Mouse (Mus musculus) large intestine, adult 2 months (tissue): Measurements from ENCODE around the gene Rps16. TPM values are rescaled to one million over a fixed set of nuclear protein-coding genes. Genes with fewer than 3 reads are reported as not detected.

ENCODE experiments used
- DNase-seq: peaks from one replicate; pipeline ENCODE4 v3.0.0-alpha.2; 2012; ENCODE audit warnings: low read depth, low spot score
- WGBS: fragments of 180-500 bp; shearing (Covaris S2); methylation state at CpG from one replicate; pipeline ENCODE4 v1.1.7; 2018; 5-methylcytosine and 5-hydroxymethylcytosine counted together
- polyA plus RNA-seq: library from polyadenylated mRNA; depleted of rRNA; stranded (reverse); fragments of >200 nt; gene quantifications from 2 replicates; pipeline ENCODE4 v1.2.3, GENCODE M21; 2012; rRNA removed

Gene Rps16
- 1,007 and 1,073 TPM in 2 replicates for polyA plus RNA-seq

DNA sequence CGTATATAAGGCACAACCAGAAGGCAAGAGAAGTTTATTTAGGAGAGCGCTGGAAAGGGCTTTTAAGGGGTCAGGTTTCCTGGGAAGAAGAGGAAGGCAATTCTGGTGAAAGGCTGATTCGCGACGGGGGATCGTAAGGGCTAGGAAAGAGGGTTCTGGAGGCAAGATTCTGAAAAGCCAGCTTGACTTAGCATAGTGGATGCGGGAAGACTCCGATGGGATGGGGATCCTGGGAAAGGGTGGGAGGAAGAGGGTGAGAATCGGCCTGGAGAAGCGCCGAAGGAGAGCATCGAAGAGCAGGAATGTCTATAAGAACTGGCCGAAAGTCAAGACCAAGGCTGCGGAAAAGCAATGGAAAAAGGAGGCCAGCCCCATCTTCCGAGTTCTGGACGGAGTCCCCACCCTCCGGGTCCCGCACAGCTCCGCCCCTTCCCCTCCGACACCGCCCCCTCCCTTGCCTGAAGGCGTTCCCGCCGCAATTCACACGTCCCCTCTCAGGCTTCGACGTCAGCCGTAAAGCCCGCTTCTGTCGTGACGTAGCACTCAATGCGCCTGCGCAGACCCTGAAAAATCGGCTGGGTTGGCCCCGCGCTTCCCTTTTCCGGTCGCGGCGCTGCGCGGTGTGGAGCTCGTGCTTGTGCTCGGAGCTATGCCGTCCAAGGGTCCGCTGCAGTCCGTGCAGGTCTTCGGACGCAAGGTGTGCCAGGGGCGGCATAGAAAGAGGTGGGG, at the start of gene Rps16:
Gene Rps16 (plus strand): TSS at position 498 of the 729 bp plus-strand sequence.
- peak; percentile 89 for DNase-seq
- WGBS = under 1% methylated on average over 49 of the region's 50 CpGs

DNA sequence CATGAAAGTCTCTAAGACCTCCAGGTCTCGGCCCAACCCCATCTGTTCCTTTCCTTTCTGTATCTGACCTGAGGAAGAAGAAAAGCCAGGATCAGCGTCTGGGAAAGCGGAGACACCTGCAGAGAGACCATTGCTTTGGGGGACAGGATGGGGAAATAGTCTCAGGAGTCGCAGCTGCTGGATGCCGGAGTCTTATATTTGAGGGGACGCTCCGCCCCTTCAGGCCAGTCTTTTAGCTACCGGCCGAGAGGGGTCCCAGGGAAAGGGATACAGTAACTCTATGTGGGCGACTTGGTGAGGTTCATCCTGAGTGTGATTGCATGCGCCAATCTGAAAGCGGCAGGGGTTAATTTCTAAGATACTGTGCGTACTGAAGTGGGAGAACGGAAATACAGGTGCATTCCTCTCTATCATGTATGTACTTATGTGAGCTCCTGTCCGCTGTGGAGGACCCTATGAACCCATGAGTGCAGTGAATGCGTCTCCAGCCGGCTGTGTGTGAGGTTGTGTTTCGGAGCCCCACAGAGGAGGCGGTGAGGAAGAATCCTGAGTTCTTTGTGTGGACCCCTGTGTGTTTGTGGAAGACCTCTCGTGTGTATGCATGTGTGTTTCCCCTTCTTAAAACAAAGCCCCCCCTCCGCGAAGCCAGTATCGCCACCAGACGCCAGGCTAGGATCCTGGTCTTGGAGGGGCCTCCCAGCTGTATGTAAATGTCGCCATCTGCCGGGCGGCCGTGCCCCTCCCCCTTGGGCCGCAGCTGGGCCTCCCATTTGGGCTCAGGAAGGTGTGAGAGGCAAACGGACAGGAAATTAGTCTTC, 48.6 kb upstream of the Rps16 start, which contains the start of gene Dll3:
Gene Dll3 (minus strand): TSS at position 623 of the 818 bp plus-strand sequence.
- WGBS = 4% methylated on average over 30 of the region's 30 CpGs
- no peak for DNase-seq

DNA sequence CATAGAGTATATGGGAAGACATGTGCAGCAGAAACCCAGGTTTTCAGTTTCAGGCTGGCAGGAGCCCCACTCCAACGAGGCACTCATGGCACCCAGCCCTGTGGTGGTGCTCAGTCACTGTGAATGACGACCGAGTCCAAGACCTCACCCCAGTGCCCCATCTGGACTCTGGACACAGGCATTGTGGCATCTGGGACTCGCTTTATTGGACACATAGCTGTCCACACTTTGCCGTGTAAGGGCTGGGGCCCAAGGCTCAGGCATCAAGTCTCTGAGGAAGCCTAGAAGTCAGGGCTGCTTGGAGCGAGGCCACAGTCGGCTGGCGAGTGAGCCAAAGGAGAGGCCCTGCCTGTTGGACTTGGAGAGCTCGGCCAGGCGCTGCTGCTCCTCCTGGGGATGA, 44.8 kb upstream of the Rps16 start:
- WGBS = 90% methylated on average over 10 of the region's 10 CpGs
- no peak for DNase-seq

DNA sequence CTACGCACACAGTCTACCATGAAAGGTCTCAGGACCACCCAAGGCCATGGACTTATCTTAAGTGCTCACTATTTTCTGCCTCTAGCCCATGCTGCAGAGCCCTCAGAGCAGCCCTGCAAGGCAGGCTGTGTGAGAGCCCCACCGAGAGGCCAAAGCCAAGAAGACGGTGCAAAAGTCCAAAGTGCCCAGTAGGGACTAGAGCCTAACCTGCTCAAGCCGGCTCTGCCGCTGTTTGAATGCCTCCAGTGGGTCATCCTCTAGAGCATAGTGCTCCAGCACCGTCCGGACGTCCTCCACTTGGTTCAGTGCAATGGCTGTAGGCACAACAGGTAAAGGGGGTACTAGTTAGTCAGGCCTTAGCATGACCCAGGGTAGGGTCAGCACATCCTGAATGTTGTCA, 44.2 kb upstream of the Rps16 start:
- 92% methylated on average over 8 of the region's 8 CpGs for WGBS

DNA sequence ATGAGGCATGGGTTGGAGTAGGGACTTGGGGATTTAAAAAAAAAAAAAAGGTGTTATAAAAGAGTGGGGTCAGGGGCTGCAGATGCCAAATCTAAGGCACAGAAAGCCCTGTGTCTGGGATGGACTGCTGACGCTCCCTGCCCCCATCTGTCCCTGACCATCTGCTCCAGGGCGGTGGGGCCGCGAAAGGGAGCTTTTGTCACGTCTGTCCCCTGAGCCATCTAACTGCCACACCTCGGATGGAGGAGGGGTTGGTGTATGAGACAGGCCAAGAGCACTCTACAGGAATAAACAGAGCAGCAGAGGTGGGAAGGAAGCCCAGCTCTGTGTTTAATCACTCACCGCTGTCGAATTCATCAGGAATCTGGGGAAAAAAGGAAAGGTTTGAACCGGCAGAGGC, 40.7 kb upstream of the Rps16 start:
- WGBS = 69% methylated on average over 9 of the region's 9 CpGs

More for the DNA sequence above, 44.2 kb upstream of the Rps16 start:
- DNase-seq = no peak

DNA sequence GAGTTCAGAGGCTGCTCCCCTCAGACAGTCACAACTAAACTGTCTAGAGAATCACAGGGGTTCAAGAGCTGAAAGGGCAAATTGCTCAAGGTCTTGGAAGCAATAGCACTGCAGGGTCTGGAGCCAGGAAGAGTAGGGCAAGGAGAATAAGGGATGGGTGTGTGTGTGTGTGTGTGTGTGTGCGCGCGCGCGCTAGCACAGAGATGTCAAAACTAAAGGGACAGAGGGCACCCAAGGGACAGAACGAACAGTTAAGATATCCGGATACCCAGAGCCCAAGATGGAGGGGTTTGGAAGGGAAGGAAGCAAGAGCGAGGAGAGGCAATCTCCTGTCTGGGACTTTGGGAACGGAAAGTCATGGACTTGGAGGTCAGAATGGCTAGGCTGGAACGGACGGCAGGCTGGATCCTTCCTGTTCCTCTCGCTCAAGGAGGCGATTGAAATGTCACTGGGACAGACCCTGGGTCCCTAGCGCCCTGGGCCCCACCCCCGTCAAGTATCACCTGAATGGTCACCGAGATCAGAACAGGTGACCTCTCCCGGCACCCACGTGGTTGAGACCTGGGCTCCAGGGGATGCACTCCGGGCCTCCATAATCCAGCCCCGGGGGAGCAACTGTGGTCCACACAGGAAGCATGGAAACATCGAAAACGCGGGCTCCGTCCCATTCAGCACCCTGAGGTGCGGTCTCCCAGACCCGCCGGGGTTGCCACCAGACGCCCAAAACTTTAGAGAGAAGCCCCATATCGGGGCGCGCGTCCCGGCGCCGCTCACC, 39.1 kb upstream of the Rps16 start:
- DNase-seq = no peak
- WGBS = 3% methylated on average over 35 of the region's 35 CpGs

More for the DNA sequence above, 40.7 kb upstream of the Rps16 start:
- no peak for DNase-seq

DNA sequence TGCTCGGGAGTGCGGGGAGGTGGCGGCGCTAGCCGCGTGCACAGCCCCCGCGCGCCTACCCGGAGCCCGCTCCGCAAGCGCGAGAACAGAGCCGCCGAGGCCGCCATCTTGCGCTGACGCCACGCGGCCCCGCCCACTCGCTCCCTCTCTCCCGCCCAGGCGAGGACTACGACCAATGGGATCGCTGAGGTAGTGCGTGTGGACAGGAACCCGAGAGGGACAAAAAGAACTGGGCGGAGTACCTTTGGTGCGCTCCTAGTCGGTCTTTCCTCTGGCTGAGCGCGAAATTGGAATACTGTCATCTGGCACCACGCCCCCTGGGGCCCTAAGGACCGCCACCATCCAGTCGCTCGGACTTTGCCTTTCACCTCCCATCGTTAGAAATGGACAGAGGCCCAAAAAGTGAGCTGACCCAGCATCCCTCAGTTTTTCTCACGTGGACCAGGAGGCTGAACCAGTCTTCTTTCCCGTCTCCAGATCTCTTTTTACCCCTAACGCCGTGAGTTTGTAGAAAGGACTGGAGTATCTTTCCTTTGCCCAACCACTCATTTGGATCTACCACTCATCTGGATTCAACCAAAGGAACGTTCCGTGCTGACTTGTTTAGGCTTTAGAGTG, 38.4 kb upstream of the Rps16 start, which contains the start of gene Timm50:
Gene Timm50 (minus strand): TSS at position 147 of the 618 bp plus-strand sequence.
- under 1% methylated on average over 45 of the region's 45 CpGs for WGBS
- DNase-seq = peak; percentile 90

DNA sequence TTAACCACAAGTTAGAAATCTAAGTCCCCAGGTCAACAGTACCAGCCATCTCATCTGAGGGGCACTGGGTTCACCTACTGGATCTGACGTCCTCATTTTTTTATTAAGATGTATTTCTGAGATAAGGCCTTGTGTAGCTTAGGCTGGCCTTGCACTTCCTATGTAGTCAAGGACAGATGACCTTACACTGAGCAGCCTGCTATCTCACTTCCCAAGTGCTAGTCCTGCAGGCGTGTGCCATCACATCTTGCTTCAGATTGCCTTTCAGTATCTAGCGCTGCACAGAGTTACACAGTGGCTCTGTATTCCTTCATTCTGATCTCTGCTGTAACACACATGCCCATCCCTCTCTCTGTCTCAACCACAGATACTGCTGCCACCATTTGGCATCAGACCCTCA, 32.4 kb upstream of the Rps16 start:
- WGBS = 86% methylated on average over 3 of the region's 3 CpGs
- DNase-seq = no peak

DNA sequence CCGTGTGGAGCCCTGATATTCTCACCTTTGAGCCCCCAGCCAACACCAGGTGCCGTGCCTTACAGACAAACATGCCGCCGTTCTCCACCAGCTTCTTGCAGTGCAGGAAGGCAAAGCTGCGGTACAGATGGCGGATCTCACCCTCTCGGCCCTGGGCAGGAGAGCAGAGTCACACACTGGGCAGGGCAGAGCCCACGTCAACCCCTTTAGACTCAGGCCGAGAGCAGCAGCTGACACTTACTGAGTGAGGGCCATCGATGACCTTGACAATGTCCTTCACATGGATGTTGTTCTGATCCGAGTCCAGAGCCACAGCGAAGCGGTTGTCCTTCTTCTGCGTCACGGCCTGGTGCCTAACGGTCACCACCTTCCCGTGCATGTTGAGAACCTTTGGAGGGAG, 31.7 kb upstream of the Rps16 start:
- no peak for DNase-seq
- 92% methylated on average over 17 of the region's 17 CpGs for WGBS

DNA sequence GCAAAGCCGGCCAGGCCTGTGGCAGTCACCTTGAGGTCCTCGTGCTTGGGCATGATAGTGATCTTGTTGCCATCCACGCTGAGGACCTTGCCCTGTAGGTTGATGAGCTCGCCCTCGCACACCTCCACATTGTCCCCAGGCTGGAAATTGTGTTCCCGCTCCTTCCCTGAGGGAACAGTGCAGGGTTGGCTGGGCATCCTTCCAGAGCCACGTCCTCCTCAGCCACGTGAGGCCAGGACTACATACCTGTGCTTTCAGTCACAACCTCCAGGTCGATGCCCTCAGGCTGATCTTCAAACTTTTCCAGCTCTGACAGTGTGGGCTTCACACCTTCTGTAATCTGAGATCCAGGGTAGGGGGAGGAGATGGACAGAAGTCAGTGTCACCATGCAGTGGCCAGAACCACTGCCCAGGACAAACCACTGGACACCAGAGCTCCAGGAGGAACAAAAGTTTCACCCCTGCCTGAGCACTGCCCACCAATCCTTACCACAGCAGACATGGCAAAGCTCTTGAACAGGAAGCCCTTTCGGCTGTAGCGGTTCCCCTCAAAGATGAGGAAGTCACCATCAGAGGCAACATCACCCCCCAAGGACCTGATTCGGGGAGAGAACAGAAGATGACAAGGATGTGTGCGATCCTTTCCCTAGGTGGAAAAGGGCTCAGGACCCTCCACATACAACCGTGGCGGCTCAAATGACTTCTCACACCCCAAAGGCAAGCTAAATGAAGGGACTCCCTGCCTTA, 28.3 kb upstream of the Rps16 start:
- 89% methylated on average over 15 of the region's 15 CpGs for WGBS
- no peak for DNase-seq

DNA sequence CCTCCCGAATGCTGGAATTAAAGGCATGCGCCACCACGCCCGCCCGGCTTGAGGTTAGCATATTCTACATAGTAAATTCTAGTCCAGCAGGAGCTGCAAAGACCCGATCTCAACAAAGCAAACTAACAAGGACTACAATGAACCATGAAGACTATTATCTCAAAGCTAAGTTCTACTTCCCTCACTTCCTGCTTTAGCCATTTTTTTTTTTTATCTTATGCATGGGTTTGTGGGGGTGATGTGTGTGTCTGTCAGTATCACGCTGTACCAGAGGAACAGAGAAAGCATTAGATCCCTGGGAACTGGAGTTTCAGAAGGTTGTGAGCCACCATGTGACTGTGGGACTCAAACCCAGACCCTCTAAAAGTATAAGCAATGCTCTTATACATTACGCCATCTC, 25.2 kb upstream of the Rps16 start:
- no peak for DNase-seq
- 97% methylated on average over 8 of the region's 8 CpGs for WGBS

DNA sequence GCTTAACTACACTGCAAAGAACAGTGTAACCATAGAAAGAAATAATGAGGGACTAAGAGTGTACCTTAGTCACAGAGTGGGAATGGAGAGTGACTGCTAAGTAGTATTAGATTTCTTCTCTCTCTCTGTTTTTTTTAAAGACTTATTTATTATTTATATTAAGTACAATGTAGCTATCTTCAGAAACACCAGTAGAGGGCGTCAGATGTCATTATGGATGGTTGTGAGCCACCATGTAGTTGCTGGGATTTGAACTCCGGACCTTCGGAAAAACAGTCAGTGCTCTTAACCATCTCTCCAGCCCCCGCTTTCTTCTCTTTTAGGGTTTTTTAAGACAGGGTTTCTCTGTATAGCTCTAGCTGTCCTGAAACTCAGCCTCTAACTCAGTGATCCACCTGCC, 24.0 kb upstream of the Rps16 start:
- DNase-seq = no peak
- WGBS = 83% methylated on average over 4 of the region's 4 CpGs

DNA sequence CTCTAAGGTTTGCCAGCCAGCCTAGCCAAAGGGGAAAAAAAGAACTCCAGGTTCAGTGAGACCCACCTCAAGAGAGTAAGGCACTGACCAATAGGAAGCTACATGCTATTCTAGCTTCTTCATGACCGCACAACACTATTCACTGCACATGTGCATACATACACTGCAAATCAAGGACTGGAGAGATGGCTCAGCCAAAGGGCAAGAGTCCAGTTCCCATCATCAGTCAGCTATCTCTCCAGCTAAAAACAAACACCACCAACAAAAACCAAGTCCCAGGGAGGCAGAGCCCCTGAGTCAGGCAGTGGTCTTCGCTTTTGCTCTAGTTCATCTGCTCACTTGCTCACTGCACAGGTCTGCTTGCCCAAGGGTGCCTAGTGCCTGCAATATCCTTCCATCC, 22.2 kb upstream of the Rps16 start:
- DNase-seq = no peak
- WGBS = 97% methylated on average over 2 of the region's 2 CpGs

DNA sequence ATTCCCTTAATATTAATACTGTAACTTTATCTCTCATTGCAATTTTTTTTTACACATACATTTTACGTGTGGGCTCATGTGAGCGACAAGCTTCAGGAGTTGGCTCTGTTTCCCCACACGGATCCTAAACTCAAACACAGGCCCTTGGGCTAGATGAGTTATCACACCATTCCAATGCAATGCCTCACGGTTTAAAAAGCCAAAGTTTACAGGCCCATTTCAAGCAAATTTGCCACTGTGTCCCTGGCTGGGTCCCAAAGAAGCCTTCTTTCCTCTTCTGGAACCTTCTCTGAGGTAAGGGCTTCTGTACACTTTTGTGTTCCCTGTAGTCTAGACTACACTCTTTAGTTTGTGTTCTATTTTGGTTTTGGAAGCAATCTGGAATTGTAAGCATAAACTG, 15.9 kb upstream of the Rps16 start:
- WGBS = 67% methylated on average over 4 of the region's 4 CpGs
- no peak for DNase-seq

DNA sequence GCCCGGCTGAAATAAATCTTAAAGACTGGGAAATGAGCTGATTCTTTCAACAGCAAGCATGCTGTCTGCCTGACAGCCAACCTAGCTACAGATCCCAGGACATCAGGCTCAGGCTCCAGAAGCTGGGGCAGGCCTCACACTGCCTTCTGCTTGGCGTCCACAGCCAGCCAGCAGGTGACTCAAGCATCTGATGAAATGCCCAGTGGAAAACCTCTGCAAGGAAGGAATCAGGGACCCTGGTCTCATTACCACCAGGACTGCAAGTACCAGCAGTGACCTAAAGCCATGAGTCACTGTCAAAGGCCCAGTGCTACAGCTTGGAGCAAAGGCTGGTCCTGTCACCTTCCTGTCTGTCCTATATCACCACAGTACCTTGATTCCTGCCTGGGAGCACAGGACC, 15.0 kb upstream of the Rps16 start:
- no peak for DNase-seq

DNA sequence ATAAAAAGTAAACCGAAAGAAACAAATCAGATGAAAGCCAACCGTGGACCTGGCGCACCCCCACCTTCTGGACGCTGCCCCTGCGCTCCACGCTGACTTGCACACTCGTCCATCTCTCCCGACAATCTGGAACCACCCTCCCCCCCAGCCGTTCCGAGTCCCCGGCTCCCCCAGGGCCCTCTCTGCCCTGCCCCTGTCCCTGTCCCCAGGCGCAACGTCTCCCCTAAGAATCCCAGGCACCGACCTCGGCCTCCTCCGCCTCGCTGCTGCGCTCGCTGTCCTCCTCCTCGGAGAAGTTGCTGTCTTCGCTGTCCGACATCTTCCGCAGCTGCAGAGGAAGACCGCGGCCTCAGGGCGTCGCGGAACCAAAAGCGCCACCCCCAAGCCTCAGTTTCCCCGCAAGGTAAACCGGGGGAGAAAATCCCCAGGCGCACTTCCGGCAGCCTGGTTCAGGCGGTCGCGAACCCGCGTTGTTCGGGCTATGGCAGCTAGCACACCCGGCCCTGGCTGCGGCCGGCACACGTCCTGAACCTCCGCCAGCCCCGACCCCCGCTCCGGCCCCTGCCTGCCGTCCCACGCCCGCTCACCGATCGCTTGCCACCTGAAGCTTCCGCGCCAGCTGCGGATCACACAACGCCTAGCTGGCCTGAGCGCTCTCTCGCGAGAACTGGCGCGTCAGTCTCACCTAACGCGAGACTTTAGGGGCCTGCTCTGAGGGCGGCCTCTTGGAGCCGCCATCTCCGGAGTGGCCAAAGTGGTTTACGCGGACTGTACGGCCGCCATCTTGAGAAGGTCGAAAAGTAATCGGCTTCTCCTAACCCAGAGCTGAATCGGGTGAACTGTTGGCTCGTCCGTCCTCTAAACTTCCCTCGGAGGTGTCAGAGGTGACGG, 12.1 kb upstream of the Rps16 start, which contains the start of gene Supt5:
Gene Supt5 (minus strand): TSS at position 639 of the 891 bp plus-strand sequence.
- peak; percentile 99 for DNase-seq
- under 1% methylated on average over 77 of the region's 77 CpGs for WGBS

More for the DNA sequence above, 15.0 kb upstream of the Rps16 start:
- 79% methylated on average over 2 of the region's 2 CpGs for WGBS

DNA sequence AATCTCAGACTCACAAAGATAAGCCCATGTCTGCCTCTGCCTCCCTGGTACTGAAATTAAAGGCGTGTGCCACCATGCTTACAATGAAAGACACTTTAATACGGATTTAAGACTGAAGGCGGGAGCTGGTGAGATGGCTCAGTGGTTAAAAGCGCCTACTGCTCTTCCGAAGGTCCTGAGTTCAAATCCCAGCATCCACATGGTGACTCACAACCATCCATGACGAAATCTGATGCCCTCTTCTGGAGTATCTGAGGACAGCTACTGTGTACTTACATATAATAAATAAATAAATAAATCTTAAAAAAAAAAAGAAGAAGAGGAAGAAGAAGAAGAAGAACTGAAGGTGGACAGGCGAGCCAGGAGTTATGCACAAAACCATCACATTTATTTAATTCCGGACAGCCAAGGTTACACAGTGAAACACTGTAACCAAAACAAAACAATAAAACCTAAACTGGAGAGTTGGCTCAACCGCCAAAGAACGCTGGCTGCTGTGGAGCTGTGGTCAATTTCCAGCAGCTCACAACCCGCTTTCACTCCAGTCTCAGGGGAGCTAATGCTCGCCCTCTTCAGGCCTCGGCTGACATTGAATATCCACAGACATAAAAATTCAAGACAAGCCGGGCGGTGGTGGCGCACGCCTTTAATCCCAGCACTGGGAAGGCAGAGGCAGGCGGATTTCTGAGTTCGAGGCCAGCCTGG, 11.1 kb upstream of the Rps16 start:
- 41% methylated on average over 19 of the region's 19 CpGs for WGBS
- DNase-seq = no peak
